Mouse (Mus musculus) kidney, postnatal 0 days (tissue): Measurements from ENCODE around the gene Zfp879. TPM values are rescaled to one million over a fixed set of nuclear protein-coding genes. Genes with fewer than 3 reads are reported as not detected.

Experiments
- ATAC-seq: fragments of 200-750 bp; cut with Nextera tagmentation; replicated peaks from 2 replicates; pipeline ENCODE4 v1.8.0; 2017; ENCODE audit warnings: low read depth, moderate number of reproducible peaks, moderate TSS enrichment, moderate library complexity; ENCODE audit not compliant: low FRiP score
- DNase-seq: peaks from one replicate; pipeline ENCODE4 v3.0.0-alpha.2; 2016; ENCODE audit warnings: low spot score
- H3K27ac ChIP-seq: fragments of 300-500 bp; sonication (generic); 2 replicates; pipeline ENCODE4 v1.5.1; 2014; ENCODE audit warnings: mild to moderate bottlenecking
- H3K27me3 ChIP-seq: fragments of 300-500 bp; sonication (generic); 2 replicates; pipeline ENCODE4 v1.6.1; 2014; ENCODE audit warnings: low read length, mixed read lengths; ENCODE audit not compliant: insufficient read depth
- H3K36me3 ChIP-seq: fragments of 300-500 bp; sonication (generic); 2 replicates; pipeline ENCODE4 v1.6.1; 2014; ENCODE audit warnings: low read length, mixed read lengths; ENCODE audit not compliant: insufficient read depth
- H3K4me1 ChIP-seq: fragments of 300-500 bp; sonication (generic); replicated peaks from 2 replicates; pipeline ENCODE4 v1.6.1; 2014; ENCODE audit warnings: antibody characterized with exemption, low read length, mixed read lengths; ENCODE audit not compliant: insufficient read depth
- H3K4me2 ChIP-seq: fragments of 300-500 bp; sonication (generic); 2 replicates; pipeline ENCODE4 v1.6.1; 2014; ENCODE audit warnings: mild to moderate bottlenecking, low read length, moderate library complexity, mixed read lengths
- H3K4me3 ChIP-seq: fragments of 300-500 bp; sonication (generic); replicated peaks from 2 replicates; pipeline ENCODE4 v1.5.1; 2014; ENCODE audit warnings: low read depth, low read length
- H3K9ac ChIP-seq: fragments of 300-500 bp; sonication (generic); 2 replicates; pipeline ENCODE4 v1.6.1; 2014; ENCODE audit warnings: low read depth, low read length
- H3K9me3 ChIP-seq: fragments of 300-500 bp; sonication (generic); replicated peaks from 2 replicates; pipeline ENCODE4 v1.6.1; 2016; ENCODE audit warnings: low read length, inconsistent platforms, mixed read lengths
- CTCF ChIP-seq: IDR thresholded peaks from 2 replicates; pipeline ENCODE4 v1.5.1; 2016; ENCODE audit warnings: antibody characterized with exemption, low read depth, mild to moderate bottlenecking, moderate library complexity
- WGBS: fragments of 180-500 bp; shearing (Covaris S2); extraction: QIAGEN DNeasy Blood & Tissue Kit; methylation state at CpG from one replicate; pipeline ENCODE4 v1.1.7; 2014; 5-methylcytosine and 5-hydroxymethylcytosine counted together
- polyA plus RNA-seq: library from polyadenylated mRNA; unstranded; fragments of >200 nt; fragmentation: Nextera tagmentation; extraction: Ambion mirVana; gene quantifications from 2 replicates; pipeline ENCODE4 v1.2.1, GENCODE M21; 2015

The Zfp879 gene
- polyA plus RNA-seq, 1 experiment from 2014 or later: 0.70 TPM

DNA sequence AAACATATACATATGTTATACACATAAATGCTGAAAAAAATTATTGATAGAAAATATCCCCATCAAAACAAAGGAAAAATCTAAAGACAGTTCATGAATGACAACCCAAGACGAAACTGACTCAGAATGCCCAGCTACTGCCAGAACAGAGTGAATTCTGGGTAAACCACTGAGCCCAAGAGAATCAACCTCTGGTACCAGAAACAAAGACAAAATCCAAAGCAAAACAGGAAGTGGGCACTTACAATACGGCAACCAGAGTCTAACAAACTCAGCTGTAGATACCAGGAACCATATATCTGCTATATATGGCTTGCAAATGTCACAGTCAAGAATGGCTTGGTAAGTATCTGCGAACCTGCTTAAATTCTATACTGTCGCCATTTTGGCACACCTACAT is 5.6 kb downstream of the Zfp879 start:
- 88% methylated on average over 4 of the region's 4 CpGs for WGBS
- Histone ChIP-seq H3K9ac (no peak overlapping the region), H3K9me3 (0 out of 2 replicates have a peak, but pooled peaks cover 3% of the 10 kb centered on the region), H3K27me3 (no peaks in the 10 kb centered on the region), H3K4me1 (no peaks in the 10 kb centered on the region; the same call in 1 of the 2 replicates), H3K4me2 (no peak overlapping the region), H3K27ac (no peak overlapping the region), H3K36me3 (no peaks in the 10 kb centered on the region), H3K4me3 (no peak overlapping the region)
- no peak for DNase-seq
- ATAC-seq: no peak
- TF ChIP-seq CTCF: no peak

DNA sequence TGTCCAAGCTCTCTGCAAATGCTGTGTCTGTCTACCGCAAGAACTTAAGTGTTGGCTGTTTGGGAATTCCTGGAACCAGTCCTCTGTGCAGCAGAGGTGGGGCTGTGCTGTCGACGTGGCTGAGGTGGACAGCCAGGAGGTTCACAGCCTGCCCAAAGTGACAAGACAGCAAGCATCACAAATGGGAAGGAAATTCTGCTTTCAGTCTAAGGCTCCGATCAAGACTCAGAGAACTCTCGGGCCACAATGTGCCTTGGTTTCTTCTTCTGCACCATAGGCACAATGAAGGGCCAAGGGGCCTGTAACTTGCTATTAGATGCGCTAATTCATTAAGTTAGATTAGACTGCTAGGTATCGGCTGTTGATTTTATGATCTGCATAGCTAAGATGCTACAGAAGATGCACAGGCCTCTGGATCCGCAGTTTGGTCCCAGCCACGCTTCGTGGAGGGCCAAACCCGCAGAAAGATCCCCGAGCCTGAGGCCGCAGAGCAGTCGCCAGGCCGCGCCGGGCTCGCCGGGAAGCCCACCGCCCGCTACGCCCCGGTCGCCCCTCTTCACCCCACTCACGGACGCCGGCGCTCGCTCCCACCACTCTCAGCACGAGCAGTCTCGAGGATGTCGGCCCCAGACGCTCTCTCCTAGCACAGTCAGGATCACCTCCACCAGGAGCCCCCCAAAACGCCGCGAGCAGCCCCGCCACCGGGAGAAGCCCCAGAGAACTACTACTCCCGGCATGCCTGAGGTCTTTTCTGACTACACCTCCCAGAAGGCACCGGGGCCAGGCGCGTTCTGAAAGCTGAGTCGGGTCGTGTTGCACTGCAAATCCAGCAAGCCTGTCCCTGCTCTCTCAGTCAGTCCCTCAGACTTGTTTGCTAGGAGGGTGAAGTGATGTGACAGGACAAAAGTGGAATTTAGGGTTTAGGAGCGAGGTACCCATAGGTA is 14.1 kb downstream of the Zfp879 start, which contains the start of gene Zfp354c:
Gene Zfp354c (minus strand): TSS at position 715 of the 944 bp plus-strand sequence.
- Histone ChIP-seq H3K27ac (peak within 1 kb of the TSS; percentile 47; the same call in 1 of the 2 replicates), H3K36me3 (peaks cover 8% of the 10 kb centered on the region; the same call in 1 of the 2 replicates), H3K27me3 (no peaks in the 10 kb centered on the region), H3K9me3 (no peaks in the 10 kb centered on the region), H3K4me3 (peak within 1 kb of the TSS; percentile 96), H3K9ac (peak within 1 kb of the TSS; percentile 91), H3K4me2 (peak within 1 kb of the TSS; percentile 79), H3K4me1 (peaks cover 4% of the 10 kb centered on the region; the same call in 1 of the 2 replicates)
- TF ChIP-seq CTCF: no peak
- under 1% methylated on average over 45 of the region's 45 CpGs for WGBS
- DNase-seq (peak; percentile 94), ATAC-seq (peak; percentile 89)

DNA sequence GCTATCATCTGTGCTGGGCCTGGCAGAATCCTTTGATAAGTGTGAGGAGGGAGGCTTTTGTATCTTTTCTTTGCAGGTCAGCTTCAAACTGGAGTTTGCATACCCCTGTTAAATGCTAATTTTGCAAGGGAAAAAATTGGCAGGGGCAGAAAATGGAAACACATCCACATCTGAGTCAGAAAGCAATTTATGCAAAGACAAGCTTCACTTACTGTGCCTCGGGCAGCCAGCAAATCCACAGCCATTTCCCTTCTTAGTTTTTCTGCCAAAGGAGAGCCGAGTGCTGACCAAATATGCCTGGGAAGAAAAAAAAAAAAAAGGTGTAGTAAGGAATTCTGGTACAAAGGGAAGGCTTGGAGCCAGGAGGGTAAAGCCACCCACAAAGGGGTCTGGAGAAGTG is 15.1 kb downstream of the Zfp879 start:
- H3K36me3 ChIP-seq: peaks cover 8% of the 10 kb centered on the region; the same call in 1 of the 2 replicates
- TF ChIP-seq CTCF: no peak
- WGBS: 40% methylated on average over 2 of the region's 2 CpGs
- H3K4me2 ChIP-seq: 0 out of 2 replicates have a peak overlapping the region, but pooled peaks have one; percentile 3
- H3K9me3 ChIP-seq: no peaks in the 10 kb centered on the region
- peaks cover 4% of the 10 kb centered on the region; the same call in 1 of the 2 replicates for H3K4me1 ChIP-seq
- no peak overlapping the region for H3K9ac ChIP-seq
- DNase-seq (no peak), ATAC-seq (no peak)
- no peak overlapping the region for H3K27ac ChIP-seq
- no peaks in the 10 kb centered on the region for H3K27me3 ChIP-seq
- no peak overlapping the region for H3K4me3 ChIP-seq

DNA sequence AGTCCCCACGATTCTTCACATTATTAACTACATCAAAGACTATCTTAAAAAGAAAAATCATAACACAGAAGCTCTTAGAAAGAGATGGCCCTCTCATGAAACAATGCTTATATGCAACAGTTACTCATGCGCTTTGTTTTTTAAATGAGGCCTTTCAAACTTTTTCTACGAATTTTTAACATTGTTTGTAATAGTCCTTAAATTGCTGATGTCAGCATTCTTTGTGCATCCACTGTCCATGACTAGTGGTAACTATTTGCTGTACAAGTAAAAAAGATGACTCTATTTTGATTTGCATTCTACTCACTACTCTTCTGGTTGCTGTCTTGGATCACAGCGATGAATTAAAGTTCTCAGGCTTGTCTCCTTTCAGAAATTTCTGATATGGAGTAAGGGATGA is 27.1 kb downstream of the Zfp879 start:
- H3K9me3 ChIP-seq: peaks cover 18% of the 10 kb centered on the region; the same call in 1 of the 2 replicates
- WGBS: 96% methylated on average over 4 of the region's 4 CpGs
- no peaks in the 10 kb centered on the region for H3K4me1 ChIP-seq
- no peak overlapping the region for H3K9ac ChIP-seq
- no peak for DNase-seq
- ATAC-seq: no peak
- H3K27me3 ChIP-seq: no peaks in the 10 kb centered on the region
- peaks cover 30% of the 10 kb centered on the region for H3K36me3 ChIP-seq
- no peak overlapping the region for H3K4me3 ChIP-seq
- no peak overlapping the region for H3K4me2 ChIP-seq
- no peak overlapping the region for H3K27ac ChIP-seq
- no peak for TF ChIP-seq CTCF

DNA sequence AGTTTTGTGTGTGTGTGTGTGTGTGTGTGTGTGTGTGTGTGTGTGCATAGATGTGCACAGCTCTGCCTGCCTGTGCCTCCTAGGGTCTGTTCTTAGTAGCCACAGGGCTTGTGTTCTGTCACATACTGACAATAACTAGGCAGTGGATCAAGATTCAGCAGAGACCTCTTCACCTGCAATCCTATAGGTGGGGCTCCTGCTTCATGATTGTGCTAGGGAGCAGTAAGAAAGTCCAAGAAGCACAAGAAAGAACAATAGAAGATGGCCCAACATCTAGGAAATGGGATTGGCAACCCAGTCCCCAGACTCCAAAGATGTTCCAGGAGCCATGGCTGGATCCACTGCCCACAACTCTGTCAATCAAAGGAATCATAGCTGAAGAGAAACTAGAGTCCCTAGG is 42.5 kb downstream of the Zfp879 start:
- H3K4me2 ChIP-seq: no peak overlapping the region
- no peaks in the 10 kb centered on the region for H3K9me3 ChIP-seq
- TF ChIP-seq CTCF: 0 out of 2 replicates have a peak, but pooled peaks have one; percentile 20

DNA sequence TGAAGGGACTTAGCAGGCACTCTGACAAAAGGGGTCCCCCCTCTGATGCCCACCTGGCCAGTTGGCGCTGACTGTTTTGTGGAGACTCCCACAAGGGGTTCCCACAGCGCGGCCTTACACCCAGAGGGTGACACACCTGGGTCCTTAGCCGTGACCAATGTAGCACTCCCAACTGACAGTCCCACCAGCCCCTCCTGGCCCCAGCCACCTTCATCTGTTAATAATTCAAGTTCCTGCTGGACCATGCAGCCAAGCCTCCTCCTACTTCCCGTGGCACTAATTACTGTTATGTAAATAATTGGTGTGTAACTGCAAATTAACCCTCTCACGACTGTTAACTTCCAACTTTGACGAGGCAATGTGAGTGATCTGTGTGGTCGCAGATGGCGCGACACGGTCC is 43.7 kb downstream of the Zfp879 start:
- peak; percentile 13 for DNase-seq
- TF ChIP-seq CTCF: no peak

More for the DNA sequence above, 42.5 kb downstream of the Zfp879 start:
- no peaks in the 10 kb centered on the region for H3K27me3 ChIP-seq
- no peak overlapping the region for H3K27ac ChIP-seq
- H3K4me1 ChIP-seq: no peaks in the 10 kb centered on the region
- ATAC-seq (no peak), DNase-seq (no peak)
- H3K4me3 ChIP-seq: no peak overlapping the region
- no peaks in the 10 kb centered on the region for H3K36me3 ChIP-seq
- no peak overlapping the region for H3K9ac ChIP-seq

More for the DNA sequence above, 43.7 kb downstream of the Zfp879 start:
- H3K36me3 ChIP-seq: no peaks in the 10 kb centered on the region
- no peaks in the 10 kb centered on the region for H3K4me1 ChIP-seq
- no peak overlapping the region for H3K27ac ChIP-seq
- H3K4me3 ChIP-seq: no peak overlapping the region
- no peak overlapping the region for H3K9ac ChIP-seq
- H3K4me2 ChIP-seq: no peak overlapping the region
- ATAC-seq: no peak; the same call in 1 of the 2 replicates
- WGBS: 51% methylated on average over 11 of the region's 11 CpGs
- H3K9me3 ChIP-seq: no peaks in the 10 kb centered on the region
- H3K27me3 ChIP-seq: no peaks in the 10 kb centered on the region

Other genes with a start within 250 kb of the Zfp879 start
- 5.0 and 5.2 TPM in 2 replicates for gene Adamts2, start 239.5 kb downstream of the Zfp879 start, polyA plus RNA-seq
- gene Zfp354c, start 13.8 kb downstream of the Zfp879 start, polyA plus RNA-seq: 12.8 and 13.1 TPM in 2 replicates
- gene Grm6, start 9.1 kb upstream of the Zfp879 start, polyA plus RNA-seq: not detected in 2 replicates
- 5.8 and 7.4 TPM in 2 replicates for gene Zfp454, start 46.1 kb upstream of the Zfp879 start, polyA plus RNA-seq
- gene Zfp2, start 74.6 kb upstream of the Zfp879 start, polyA plus RNA-seq: 10.8 and 10.9 TPM in 2 replicates
- gene Zfp354b, start 90.1 kb upstream of the Zfp879 start, polyA plus RNA-seq: 1.6 and 1.7 TPM in 2 replicates
- gene 4933414I15Rik, start 102.2 kb upstream of the Zfp879 start, polyA plus RNA-seq: not detected in 2 replicates
- not detected in 2 replicates for gene Prop1, start 112.2 kb upstream of the Zfp879 start, polyA plus RNA-seq
- gene Olfr1378, start 125.0 kb upstream of the Zfp879 start, polyA plus RNA-seq: not detected in 2 replicates
- gene Olfr1377, start 140.4 kb upstream of the Zfp879 start, polyA plus RNA-seq: not detected in 2 replicates
- not detected in 2 replicates for gene Olfr51, start 162.0 kb upstream of the Zfp879 start, polyA plus RNA-seq
- not detected in 2 replicates for gene Olfr54, start 172.7 kb upstream of the Zfp879 start, polyA plus RNA-seq
- gene Olfr1375, start 206.6 kb upstream of the Zfp879 start, polyA plus RNA-seq: not detected in 2 replicates
- 9.2 and 10.9 TPM in 2 replicates for gene Zfp354a, start 217.7 kb upstream of the Zfp879 start, polyA plus RNA-seq